Mouse (Mus musculus) bone marrow macrophage, adult 2 months (primary cell): ENCODE measurements around the gene Lpcat1. TPM values are rescaled to one million over a fixed set of nuclear protein-coding genes. Genes with fewer than 3 reads are reported as not detected.

ENCODE experiments used
- H3K27ac ChIP-seq: 2 replicates; pipeline ENCODE4 v1.5.1; 2012; ENCODE audit warnings: low read depth, low read length; ENCODE audit not compliant: insufficient read depth
- H3K4me1 ChIP-seq: 2 replicates; pipeline ENCODE4 v1.6.1; 2012; ENCODE audit warnings: low read length; ENCODE audit not compliant: control insufficient read depth, insufficient read depth
- H3K4me3 ChIP-seq: 2 replicates; pipeline ENCODE4 v1.5.1; 2012; ENCODE audit warnings: mild to moderate bottlenecking, low read length, moderate library complexity; ENCODE audit not compliant: insufficient read depth
- CTCF ChIP-seq: IDR thresholded peaks from 2 replicates; pipeline ENCODE4 v1.5.1; 2012; ENCODE audit warnings: low read depth, mild to moderate bottlenecking, low read length, moderate library complexity
- POLR2A ChIP-seq: IDR thresholded peaks from 2 replicates; pipeline ENCODE4 v1.6.1; 2012; ENCODE audit warnings: mild to moderate bottlenecking, low read depth, low read length, borderline replicate concordance
- polyA plus RNA-seq: library from polyadenylated mRNA; stranded (reverse); fragments of >200 nt; gene quantifications from 2 replicates; pipeline ENCODE4 v1.2.4, GENCODE M21; 2012; ENCODE audit not compliant: missing spikeins, insufficient read depth, insufficient read length

Gene Lpcat1
- polyA plus RNA-seq, 1 experiment: 39.5 TPM

DNA sequence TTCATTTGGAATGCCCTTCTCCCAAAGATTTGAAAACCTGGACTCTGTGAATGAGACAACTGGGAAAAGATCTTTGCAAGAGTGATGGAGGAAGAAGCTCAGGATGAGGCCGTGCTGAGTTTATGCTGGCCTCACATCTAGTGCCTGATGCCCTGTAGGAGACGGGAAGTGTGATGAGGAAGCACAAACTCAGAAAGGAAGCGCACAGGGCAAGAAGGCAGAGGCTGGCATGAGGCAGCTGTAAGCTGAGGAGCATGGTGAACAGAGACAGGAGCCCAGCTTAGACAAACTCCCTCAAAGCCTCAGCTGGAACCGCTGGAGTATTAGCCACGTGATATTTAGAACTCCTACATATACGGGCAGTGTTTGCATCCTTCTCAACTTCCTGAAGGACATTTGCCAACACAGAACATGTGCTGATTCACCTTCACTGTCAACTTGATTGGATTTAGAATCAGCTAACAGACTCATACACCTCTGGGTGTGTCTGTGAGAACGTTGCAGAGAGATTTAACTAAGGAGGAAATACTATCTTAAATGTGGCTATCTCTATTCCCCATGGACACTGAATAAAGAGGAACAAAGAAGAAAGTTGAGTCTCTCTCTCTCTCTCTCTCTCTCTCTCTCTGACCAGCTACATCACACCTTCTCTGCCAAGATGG, 7.7 kb upstream of the Lpcat1 start:
- Histone ChIP-seq H3K4me3 (no peak overlapping the region), H3K27ac (peak overlapping the region; percentile 87), H3K4me1 (peaks cover 30% of the 10 kb centered on the region)
- TF ChIP-seq CTCF (no peak), POLR2A (no peak)

DNA sequence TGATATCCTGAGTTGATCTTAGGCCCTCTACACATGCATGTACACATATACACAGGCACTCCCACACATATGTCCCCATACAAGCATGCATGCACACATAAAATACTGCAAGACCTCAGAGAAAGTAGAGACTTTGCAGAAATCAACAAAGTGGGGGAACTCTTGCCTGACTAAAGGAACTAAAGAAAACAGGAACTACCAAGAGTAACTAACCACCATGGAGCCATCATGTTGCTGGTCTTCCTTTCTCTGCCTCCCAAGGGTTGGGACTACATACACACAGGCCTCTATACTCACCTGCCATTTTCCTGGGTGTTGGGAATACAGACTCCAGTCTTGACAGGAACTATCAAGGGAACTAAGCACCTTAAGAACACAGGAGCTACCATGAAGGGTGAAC, 5.4 kb upstream of the Lpcat1 start:
- peaks cover 29% of the 10 kb centered on the region for H3K4me1 ChIP-seq
- H3K27ac ChIP-seq: peak overlapping the region; percentile 58
- no peak overlapping the region for H3K4me3 ChIP-seq
- TF ChIP-seq CTCF (no peak), POLR2A (no peak)

GRCm38 (mm10) chr13:73465156-73465555, 1.8 kb upstream of the Lpcat1 start:
- Histone ChIP-seq H3K4me1 (peaks cover 31% of the 10 kb centered on the region), H3K27ac (no peak overlapping the region), H3K4me3 (no peak overlapping the region)
- TF ChIP-seq CTCF (no peak), POLR2A (no peak)

DNA sequence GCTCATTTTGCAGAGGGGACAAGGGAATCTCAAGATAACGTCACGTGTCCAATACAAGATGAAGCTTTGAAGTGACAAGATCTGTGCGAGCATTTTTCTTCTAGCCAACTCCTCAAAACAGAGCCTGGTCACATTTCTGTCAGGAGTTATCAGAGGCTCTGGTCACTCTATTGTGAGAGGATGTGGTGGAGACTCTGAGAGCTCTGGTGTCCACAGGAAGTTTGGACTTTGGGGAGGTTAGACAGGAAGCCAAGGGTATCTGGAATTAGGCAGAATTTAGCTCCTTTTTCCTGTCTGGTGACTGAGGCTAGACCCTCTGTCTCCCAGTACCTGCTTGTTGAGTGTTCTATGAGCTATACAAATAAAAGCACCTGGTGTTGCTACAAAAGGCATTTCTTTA, 586 bp upstream of the Lpcat1 start:
- peaks cover 25% of the 10 kb centered on the region for H3K4me1 ChIP-seq
- no peak for TF ChIP-seq POLR2A
- no peak for TF ChIP-seq CTCF
- H3K27ac ChIP-seq: no peak overlapping the region
- H3K4me3 ChIP-seq: no peak overlapping the region

GRCm38 (mm10) chr13:73467421-73468237, 632 bp downstream of the Lpcat1 start:
- Histone ChIP-seq H3K4me1 (peaks cover 26% of the 10 kb centered on the region), H3K4me3 (peak overlapping the region; percentile 90), H3K27ac (peak overlapping the region; percentile 41)
- TF ChIP-seq CTCF (no peak), POLR2A (no peak)

GRCm38 (mm10) chr13:73468834-73469233, 1.8 kb downstream of the Lpcat1 start:
- no peak overlapping the region for H3K27ac ChIP-seq

DNA sequence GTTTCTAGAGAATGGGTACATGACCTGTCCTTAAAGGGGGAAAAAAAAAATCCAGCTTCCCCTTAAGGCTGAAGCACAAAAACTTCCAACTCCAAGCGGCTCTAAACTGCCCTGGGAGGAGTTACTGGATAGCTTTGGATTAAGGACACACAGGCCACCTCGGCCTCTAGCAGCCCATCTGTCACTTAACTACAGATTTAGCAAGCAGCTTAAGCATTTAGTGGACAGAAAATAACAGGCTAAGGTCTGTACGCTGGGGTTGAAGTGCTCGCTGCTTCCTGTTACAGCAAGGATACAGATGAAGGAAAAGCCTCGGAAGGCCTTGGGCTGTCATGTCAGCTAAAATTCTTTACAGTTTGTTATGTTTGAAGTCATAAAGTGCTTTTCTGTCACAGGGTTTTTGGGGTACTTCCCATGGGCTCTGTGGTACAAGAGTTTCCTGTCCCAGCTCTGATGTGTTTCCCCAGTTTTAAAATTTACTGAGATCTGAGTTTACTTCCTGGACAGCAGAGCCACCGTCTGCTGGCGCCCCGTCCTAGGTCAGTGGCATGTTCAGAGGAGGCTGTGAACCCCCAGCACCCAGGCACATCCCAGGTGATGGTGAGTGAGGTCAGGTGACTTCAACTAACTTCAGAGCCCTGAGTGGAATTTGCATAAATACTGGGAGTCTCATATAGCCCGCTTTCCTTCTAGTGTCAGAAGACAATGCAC, 2.4 kb downstream of the Lpcat1 start:
- Histone ChIP-seq H3K27ac (no peak overlapping the region), H3K4me1 (peaks cover 27% of the 10 kb centered on the region), H3K4me3 (no peak overlapping the region)
- TF ChIP-seq CTCF (no peak), POLR2A (no peak)

More at GRCm38 (mm10) chr13:73468834-73469233, 1.8 kb downstream of the Lpcat1 start:
- TF ChIP-seq CTCF (no peak), POLR2A (no peak)
- 0 out of 2 replicates have a peak overlapping the region, but pooled peaks have one; percentile 90 for H3K4me3 ChIP-seq
- H3K4me1 ChIP-seq: peaks cover 27% of the 10 kb centered on the region

DNA sequence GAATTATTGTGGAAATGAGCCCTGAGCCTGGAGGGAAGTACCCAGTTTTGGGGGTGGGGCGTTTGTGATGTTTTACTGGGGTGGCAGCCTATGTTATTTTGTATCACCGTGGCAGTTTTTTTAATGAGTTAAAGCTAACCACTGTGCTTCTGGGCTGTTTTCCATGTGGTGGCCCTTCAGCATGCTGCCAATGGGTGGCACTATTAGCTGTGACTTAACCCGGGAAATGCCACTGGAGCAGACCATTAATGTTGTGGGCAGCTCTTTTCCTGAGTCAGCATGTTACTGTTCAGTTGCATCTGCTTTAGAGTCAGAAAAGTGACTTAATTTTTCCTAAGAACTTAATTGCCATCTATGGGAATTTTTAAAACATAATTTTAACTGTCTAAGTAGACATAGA, 5.5 kb downstream of the Lpcat1 start:
- TF ChIP-seq CTCF (peak; percentile 42), POLR2A (no peak)
- H3K4me3 ChIP-seq: no peak overlapping the region
- H3K4me1 ChIP-seq: peaks cover 42% of the 10 kb centered on the region
- H3K27ac ChIP-seq: no peak overlapping the region

GRCm38 (mm10) chr13:73473746-73474145, 6.7 kb downstream of the Lpcat1 start:
- TF ChIP-seq POLR2A (no peak), CTCF (no peak)
- H3K4me3 ChIP-seq: no peak overlapping the region
- no peak overlapping the region for H3K27ac ChIP-seq
- H3K4me1 ChIP-seq: peaks cover 44% of the 10 kb centered on the region

- no peak for TF ChIP-seq POLR2A
- no peak for TF ChIP-seq CTCF
- H3K27ac ChIP-seq: no peak overlapping the region
- H3K4me1 ChIP-seq: peaks cover 40% of the 10 kb centered on the region
- no peak overlapping the region for H3K4me3 ChIP-seq
These were observed 7.2 kb downstream of the Lpcat1 start for GRCm38 (mm10) chr13:73474163-73474562.
